Mouse (Mus musculus) testis, adult 2 months (tissue): ENCODE results near the gene Mmp28.

ENCODE experiments used
- CTCF ChIP-seq: fragments of 200-500 bp; IDR thresholded peaks from 2 replicates; pipeline ENCODE4 v1.5.1; 2012; ENCODE audit warnings: low read depth, mild to moderate bottlenecking, inconsistent platforms, low read length, moderate library complexity; ENCODE audit not compliant: control insufficient read depth, insufficient read depth, insufficient replicate concordance
- POLR2A ChIP-seq: fragments of 200-500 bp; IDR thresholded peaks from 2 replicates; pipeline ENCODE4 v1.6.1; 2012; ENCODE audit warnings: low read depth, mild to moderate bottlenecking, inconsistent platforms, low read length, moderate library complexity; ENCODE audit not compliant: control insufficient read depth

DNA sequence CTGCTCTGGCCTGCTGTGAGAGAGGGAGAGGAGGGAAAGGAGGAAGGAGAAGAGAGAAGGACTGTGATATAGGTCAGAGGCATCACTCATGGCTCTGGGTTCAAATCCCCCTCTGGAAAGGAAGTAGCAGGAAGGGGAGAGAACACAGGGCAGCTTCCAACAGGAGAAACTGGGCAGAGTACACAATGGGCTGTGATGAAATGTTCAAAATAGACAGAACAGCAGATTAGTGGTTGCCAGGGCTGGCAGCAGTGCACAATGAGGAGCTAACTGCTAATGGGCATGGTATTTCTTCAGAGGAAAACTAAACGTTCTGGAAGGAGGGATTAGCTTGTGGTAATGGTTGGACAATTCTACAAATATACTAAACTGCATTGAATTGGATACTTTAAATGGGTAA lies 12.3 kb downstream of the Mmp28 start:
- TF ChIP-seq CTCF (no peak), POLR2A (no peak)
